Mouse (Mus musculus): ENCODE measurements around the gene Crtam. TPM values are rescaled to one million over a fixed set of nuclear protein-coding genes. Genes with fewer than 3 reads are reported as not detected.

Gene Crtam
- polyA plus RNA-seq, 1 experiment from 2014 or later, result 0.08 TPM

DNA sequence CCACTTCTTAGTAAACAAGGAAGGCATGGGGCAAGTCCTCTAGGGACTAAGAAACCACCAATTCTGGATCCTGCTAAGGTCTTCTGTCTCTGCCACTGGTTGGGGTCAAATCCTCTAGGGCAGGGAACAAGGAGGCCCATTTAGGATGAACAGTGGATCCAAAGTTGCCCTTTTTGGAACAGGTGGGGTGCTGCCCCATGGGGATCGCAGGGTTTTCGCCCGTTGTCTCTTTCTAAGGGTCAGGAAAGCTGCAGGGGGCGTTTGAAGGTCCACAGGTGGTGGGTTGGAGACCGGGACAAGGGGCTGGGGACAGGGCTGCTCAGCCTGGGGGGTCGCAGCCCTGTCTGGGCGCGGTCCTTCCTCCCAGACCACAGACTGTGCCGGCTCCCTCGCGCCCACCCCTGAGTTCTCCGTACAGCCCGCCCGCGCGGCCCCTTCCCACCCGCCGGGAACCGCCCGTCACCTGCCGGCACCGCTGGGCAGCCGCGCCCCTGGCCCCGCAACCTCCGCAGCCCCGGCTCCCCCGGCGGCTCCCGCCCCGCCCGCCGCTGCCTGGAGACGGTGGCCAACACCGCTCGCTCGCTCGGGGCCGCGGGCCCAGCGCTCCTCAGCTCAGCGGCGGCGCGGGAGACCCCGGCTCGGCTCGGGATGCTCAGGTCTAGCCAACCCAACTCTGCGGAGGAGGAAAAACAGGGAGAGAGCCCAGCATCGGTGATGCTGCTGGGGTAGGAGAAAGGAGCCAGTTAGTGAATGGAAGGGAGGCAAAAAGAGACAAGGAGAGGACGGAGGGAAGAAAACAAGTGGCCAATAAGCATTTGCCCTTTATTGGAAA is 40.6 kb downstream of the Crtam start, which contains the start of gene Jhy:
Gene Jhy (minus strand): TSS at position 533 of the 832 bp plus-strand sequence.
- 1% methylated on average over 50 of the region's 51 CpGs for WGBS (ENCODE audit: insufficient replicate concordance)
- Histone ChIP-seq H3K9me3 (ENCODE audit: low read length) (no peaks in the 10 kb centered on the region), H3K9ac (replicated peaks) (no peak within 1 kb of the TSS), H3K4me3 (ENCODE audit: low read depth, low read length) (peak within 1 kb of the TSS; percentile 26; the same call in 1 of the 2 replicates), H3K27ac (ENCODE audit: low read depth) (no peak within 1 kb of the TSS), H3K36me3 (replicated peaks; ENCODE audit: insufficient read depth, low read length) (no peaks in the 10 kb centered on the region), H3K4me2 (ENCODE audit: low read depth, low read length) (peak within 1 kb of the TSS; percentile 44), H3K27me3 (ENCODE audit: insufficient read depth, low read length) (peaks cover 25% of the 10 kb centered on the region), H3K4me1 (ENCODE audit: insufficient read depth) (no peaks in the 10 kb centered on the region)
- no peak for ATAC-seq
- no peak for TF ChIP-seq EP300 (IDR thresholded peaks at IDR 0.05; ENCODE audit: low read depth)
- no peak for TF ChIP-seq CTCF (IDR thresholded peaks at IDR 0.05; ENCODE audit: low read depth)
- DNase-seq, result no peak

DNA sequence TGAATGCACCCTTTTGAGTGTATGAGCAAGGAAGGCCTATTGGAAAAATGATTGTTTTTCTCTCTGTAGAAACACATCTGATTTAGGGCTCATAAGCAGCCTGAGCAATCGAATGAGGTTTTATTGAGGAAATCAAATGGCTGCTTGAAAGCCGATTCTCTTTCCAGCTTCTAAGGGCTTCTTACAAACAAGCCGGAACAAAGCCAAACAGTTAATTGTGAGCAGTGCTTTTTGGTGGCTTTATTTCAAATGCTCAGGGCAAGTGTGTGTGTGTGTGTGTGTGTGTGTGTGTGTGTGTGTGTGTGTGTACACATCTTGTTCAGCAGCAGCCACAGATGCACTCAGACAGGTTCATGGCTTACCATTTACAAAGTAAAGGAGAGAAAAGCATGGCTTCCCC is 43.0 kb downstream of the Crtam start:
- DNase-seq (no peak), ATAC-seq (no peak)
- H3K4me3 ChIP-seq (ENCODE audit: low read depth, low read length), result no peak overlapping the region
- H3K9ac ChIP-seq (replicated peaks), result no peak overlapping the region
- H3K4me2 ChIP-seq (ENCODE audit: low read depth, low read length), result no peak overlapping the region
- 78% methylated on average over 3 of the region's 3 CpGs for WGBS (ENCODE audit: insufficient replicate concordance)
- H3K27ac ChIP-seq (ENCODE audit: low read depth), result no peak overlapping the region
- peaks cover 25% of the 10 kb centered on the region for H3K27me3 ChIP-seq (ENCODE audit: insufficient read depth, low read length)
- no peaks in the 10 kb centered on the region for H3K36me3 ChIP-seq (replicated peaks; ENCODE audit: insufficient read depth, low read length)
- no peaks in the 10 kb centered on the region for H3K4me1 ChIP-seq (ENCODE audit: insufficient read depth)
- H3K9me3 ChIP-seq (ENCODE audit: low read length), result no peaks in the 10 kb centered on the region
- TF ChIP-seq EP300 (IDR thresholded peaks at IDR 0.05; ENCODE audit: low read depth) (no peak), CTCF (IDR thresholded peaks at IDR 0.05; ENCODE audit: low read depth) (no peak)

DNA sequence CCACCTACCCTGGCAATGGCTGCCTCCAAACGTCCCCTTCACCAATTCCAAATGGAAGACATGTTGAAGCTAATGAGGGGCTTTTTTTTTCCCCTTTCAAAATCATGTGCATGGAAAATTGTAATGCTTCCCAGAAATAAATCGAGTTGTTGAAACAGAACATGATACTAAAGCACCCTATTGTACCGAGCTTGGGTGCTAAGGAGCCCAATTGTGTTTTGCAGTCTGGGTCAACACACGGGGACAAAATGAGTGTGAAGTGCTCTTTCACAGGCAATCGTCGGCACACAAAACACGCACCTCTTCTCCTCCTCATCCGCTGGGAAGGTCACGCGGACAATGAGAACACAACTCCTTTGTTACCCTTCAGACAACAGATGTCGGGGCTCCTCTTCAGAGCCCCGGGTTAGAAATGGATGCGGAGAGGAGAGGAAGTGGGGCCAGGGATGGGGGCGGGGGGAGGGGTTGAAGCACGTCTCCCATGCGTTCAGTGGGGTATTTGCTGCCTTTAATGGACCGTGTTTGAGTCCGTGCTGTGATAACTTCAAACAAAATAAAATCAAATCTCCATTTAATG is 55.3 kb downstream of the Crtam start:
- Histone ChIP-seq H3K4me3 (ENCODE audit: low read depth, low read length) (no peak overlapping the region), H3K4me1 (ENCODE audit: insufficient read depth) (no peaks in the 10 kb centered on the region), H3K27ac (ENCODE audit: low read depth) (no peak overlapping the region), H3K9ac (replicated peaks) (no peak overlapping the region), H3K27me3 (ENCODE audit: insufficient read depth, low read length) (no peaks in the 10 kb centered on the region), H3K4me2 (ENCODE audit: low read depth, low read length) (no peak overlapping the region), H3K9me3 (ENCODE audit: low read length) (no peaks in the 10 kb centered on the region), H3K36me3 (replicated peaks; ENCODE audit: insufficient read depth, low read length) (no peaks in the 10 kb centered on the region)
- DNase-seq, result no peak
- 69% methylated on average over 18 of the region's 18 CpGs for WGBS (ENCODE audit: insufficient replicate concordance)
- no peak for ATAC-seq
- no peak for TF ChIP-seq EP300 (IDR thresholded peaks at IDR 0.05; ENCODE audit: low read depth)
- no peak for TF ChIP-seq CTCF (IDR thresholded peaks at IDR 0.05; ENCODE audit: low read depth)

DNA sequence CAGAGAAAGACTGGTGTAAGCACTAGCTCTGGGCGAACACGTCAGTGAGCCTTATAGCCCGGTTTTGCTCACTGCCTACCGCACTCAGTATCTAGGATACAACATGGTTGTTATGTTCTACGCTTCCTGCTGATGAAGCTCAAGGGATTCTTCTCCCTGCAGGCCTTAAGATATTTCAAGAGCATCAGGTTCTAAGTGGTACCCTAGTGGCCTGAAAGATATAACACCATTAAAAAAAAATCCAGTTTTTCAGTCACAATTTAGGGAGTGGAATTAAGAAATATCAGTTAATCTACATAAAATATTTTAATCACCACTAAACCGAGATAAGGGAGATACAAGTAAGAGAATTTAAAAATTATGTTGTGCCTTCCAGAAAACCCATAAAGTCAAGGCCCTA is 56.0 kb downstream of the Crtam start:
- TF ChIP-seq EP300 (IDR thresholded peaks at IDR 0.05; ENCODE audit: low read depth) (no peak), CTCF (IDR thresholded peaks at IDR 0.05; ENCODE audit: low read depth) (no peak)
- no peak overlapping the region for H3K27ac ChIP-seq (ENCODE audit: low read depth)
- WGBS (ENCODE audit: insufficient replicate concordance), result 80% methylated on average over 6 of the region's 6 CpGs

DNA sequence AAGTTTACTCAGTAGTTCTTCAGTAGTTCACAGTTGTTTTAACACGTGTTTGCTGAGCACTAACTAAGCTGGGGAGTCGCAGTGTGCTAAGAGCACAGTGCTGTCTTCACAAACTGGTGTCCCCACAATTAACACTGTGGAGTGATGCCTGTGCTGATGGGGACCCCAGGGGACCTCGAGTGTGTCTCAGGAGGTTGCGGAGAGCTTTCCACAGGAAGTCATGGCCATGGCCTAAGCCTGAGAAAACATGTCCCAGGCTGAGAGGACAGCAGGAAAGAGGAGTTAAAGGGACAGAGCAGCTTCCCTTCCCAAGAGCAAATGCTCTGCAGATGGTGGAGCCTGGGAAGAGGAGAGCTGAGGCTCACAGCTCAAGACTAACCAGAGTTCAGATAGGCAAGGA is 57.3 kb downstream of the Crtam start:
- Histone ChIP-seq H3K9ac (replicated peaks) (no peak overlapping the region), H3K36me3 (replicated peaks; ENCODE audit: insufficient read depth, low read length) (no peaks in the 10 kb centered on the region), H3K4me3 (ENCODE audit: low read depth, low read length) (no peak overlapping the region), H3K4me1 (ENCODE audit: insufficient read depth) (no peaks in the 10 kb centered on the region), H3K27ac (ENCODE audit: low read depth) (no peak overlapping the region), H3K4me2 (ENCODE audit: low read depth, low read length) (no peak overlapping the region), H3K9me3 (ENCODE audit: low read length) (no peaks in the 10 kb centered on the region), H3K27me3 (ENCODE audit: insufficient read depth, low read length) (no peaks in the 10 kb centered on the region)
- DNase-seq, result no peak
- no peak for ATAC-seq
- WGBS (ENCODE audit: insufficient replicate concordance), result 43% methylated on average over 4 of the region's 4 CpGs
- no peak for TF ChIP-seq CTCF (IDR thresholded peaks at IDR 0.05; ENCODE audit: low read depth)
- TF ChIP-seq EP300 (IDR thresholded peaks at IDR 0.05; ENCODE audit: low read depth), result no peak

More for the DNA sequence above, 56.0 kb downstream of the Crtam start:
- Histone ChIP-seq H3K9me3 (ENCODE audit: low read length) (no peaks in the 10 kb centered on the region), H3K4me2 (ENCODE audit: low read depth, low read length) (no peak overlapping the region), H3K4me3 (ENCODE audit: low read depth, low read length) (no peak overlapping the region), H3K4me1 (ENCODE audit: insufficient read depth) (no peaks in the 10 kb centered on the region), H3K9ac (replicated peaks) (no peak overlapping the region), H3K27me3 (ENCODE audit: insufficient read depth, low read length) (no peaks in the 10 kb centered on the region), H3K36me3 (replicated peaks; ENCODE audit: insufficient read depth, low read length) (no peaks in the 10 kb centered on the region)
- ATAC-seq (no peak), DNase-seq (no peak)

DNA sequence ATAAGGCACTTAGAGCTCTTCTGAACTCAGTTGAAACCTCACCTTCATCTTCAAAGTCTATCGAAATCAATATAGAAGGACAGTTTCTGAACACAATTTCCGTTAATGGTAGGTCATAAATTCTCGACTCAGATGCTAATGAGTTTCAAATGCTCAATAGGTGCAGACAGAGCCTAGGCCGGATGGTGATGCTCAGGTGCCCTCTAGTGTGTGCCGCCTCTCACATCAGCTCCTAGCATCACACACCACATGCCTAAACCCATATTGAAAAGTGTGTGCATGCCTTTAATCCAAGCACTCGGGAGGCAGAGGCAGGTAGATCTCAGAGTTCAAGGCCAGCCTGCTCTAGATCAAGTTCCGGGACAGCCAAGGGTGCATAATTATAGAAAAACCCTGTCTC is 67.0 kb downstream of the Crtam start:
- H3K36me3 ChIP-seq (replicated peaks; ENCODE audit: insufficient read depth, low read length), result no peaks in the 10 kb centered on the region
- H3K9ac ChIP-seq (replicated peaks), result no peak overlapping the region
- no peaks in the 10 kb centered on the region for H3K4me1 ChIP-seq (ENCODE audit: insufficient read depth)
- H3K9me3 ChIP-seq (ENCODE audit: low read length), result no peaks in the 10 kb centered on the region
- H3K27me3 ChIP-seq (ENCODE audit: insufficient read depth, low read length), result no peaks in the 10 kb centered on the region
- H3K27ac ChIP-seq (ENCODE audit: low read depth), result no peak overlapping the region
- TF ChIP-seq CTCF (IDR thresholded peaks at IDR 0.05; ENCODE audit: low read depth) (peak; percentile 52), EP300 (IDR thresholded peaks at IDR 0.05; ENCODE audit: low read depth) (no peak)
- H3K4me3 ChIP-seq (ENCODE audit: low read depth, low read length), result no peak overlapping the region
- no peak overlapping the region for H3K4me2 ChIP-seq (ENCODE audit: low read depth, low read length)
- no peak for DNase-seq
- 63% methylated on average over 7 of the region's 7 CpGs for WGBS (ENCODE audit: insufficient replicate concordance)
- ATAC-seq, result no peak

All from liver, postnatal 0 days (tissue).